Mouse (Mus musculus): ENCODE measurements around the gene Ehf. TPM values are rescaled to one million over a fixed set of nuclear protein-coding genes. Genes with fewer than 3 reads are reported as not detected.

The Ehf gene
- polyA plus RNA-seq, 1 experiment from 2014 or later, result 0.28 TPM

- Histone ChIP-seq H3K4me3 (no peak overlapping the region), H3K4me2 (replicated peaks) (no peak overlapping the region), H3K27ac (no peak overlapping the region), H3K9me3 (no peaks in the 10 kb centered on the region), H3K27me3 (no peaks in the 10 kb centered on the region), H3K36me3 (no peaks in the 10 kb centered on the region), H3K9ac (no peak overlapping the region), H3K4me1 (no peaks in the 10 kb centered on the region)
- no peak for ATAC-seq (ENCODE audit: low FRiP score, low read depth)
- WGBS, result 83% methylated on average over 2 of the region's 2 CpGs
These were observed 28.3 kb downstream of the Ehf start for GRCm38 (mm10) chr2:103274803-103275202.

- 85% methylated on average over 1 of the region's 1 CpGs for WGBS
- Histone ChIP-seq H3K4me2 (replicated peaks) (no peak overlapping the region), H3K4me1 (no peaks in the 10 kb centered on the region), H3K27ac (no peak overlapping the region), H3K4me3 (no peak overlapping the region), H3K9me3 (no peaks in the 10 kb centered on the region), H3K36me3 (no peaks in the 10 kb centered on the region), H3K27me3 (no peaks in the 10 kb centered on the region), H3K9ac (no peak overlapping the region)
- ATAC-seq (ENCODE audit: low FRiP score, low read depth), result no peak
These were observed 28.8 kb downstream of the Ehf start for GRCm38 (mm10) chr2:103274270-103274669.

- Histone ChIP-seq H3K4me2 (replicated peaks) (no peak overlapping the region), H3K27ac (no peak overlapping the region), H3K9me3 (no peaks in the 10 kb centered on the region), H3K4me1 (no peaks in the 10 kb centered on the region), H3K4me3 (no peak overlapping the region), H3K9ac (no peak overlapping the region), H3K27me3 (no peaks in the 10 kb centered on the region), H3K36me3 (no peaks in the 10 kb centered on the region)
- 91% methylated on average over 8 of the region's 8 CpGs for WGBS
- no peak for ATAC-seq (ENCODE audit: low FRiP score, low read depth)
These were observed 31.6 kb downstream of the Ehf start for GRCm38 (mm10) chr2:103271481-103271880.

- Histone ChIP-seq H3K4me3 (no peak overlapping the region), H3K27me3 (no peaks in the 10 kb centered on the region), H3K27ac (no peak overlapping the region), H3K4me1 (no peaks in the 10 kb centered on the region), H3K9me3 (no peaks in the 10 kb centered on the region), H3K9ac (no peak overlapping the region), H3K36me3 (no peaks in the 10 kb centered on the region), H3K4me2 (replicated peaks) (no peak overlapping the region)
- WGBS, result 73% methylated on average over 5 of the region's 5 CpGs
- no peak for ATAC-seq (ENCODE audit: low FRiP score, low read depth)
These were observed 32.4 kb downstream of the Ehf start for GRCm38 (mm10) chr2:103270556-103271160.

- Histone ChIP-seq H3K9ac (no peak overlapping the region), H3K36me3 (no peaks in the 10 kb centered on the region), H3K27ac (no peak overlapping the region), H3K4me1 (no peaks in the 10 kb centered on the region), H3K4me3 (no peak overlapping the region), H3K27me3 (no peaks in the 10 kb centered on the region), H3K4me2 (replicated peaks) (no peak overlapping the region), H3K9me3 (no peaks in the 10 kb centered on the region)
- ATAC-seq (ENCODE audit: low FRiP score, low read depth), result no peak
- 90% methylated on average over 4 of the region's 4 CpGs for WGBS
These were observed 64.0 kb downstream of the Ehf start for GRCm38 (mm10) chr2:103239086-103239485.

- no peaks in the 10 kb centered on the region for H3K27me3 ChIP-seq
These were observed 76.3 kb downstream of the Ehf start for GRCm38 (mm10) chr2:103226781-103227180.

GRCm38 (mm10) chr2:103220871-103221270 lies 82.2 kb downstream of the Ehf start:
- no peak overlapping the region for H3K4me2 ChIP-seq (replicated peaks)
- no peaks in the 10 kb centered on the region for H3K36me3 ChIP-seq
- no peaks in the 10 kb centered on the region for H3K4me1 ChIP-seq
- no peak overlapping the region for H3K9ac ChIP-seq
- no peak for ATAC-seq (ENCODE audit: low FRiP score, low read depth)
- no peak overlapping the region for H3K27ac ChIP-seq
- no peak overlapping the region for H3K4me3 ChIP-seq
- WGBS, result 79% methylated on average over 2 of the region's 2 CpGs
- H3K9me3 ChIP-seq, result no peaks in the 10 kb centered on the region
- no peaks in the 10 kb centered on the region for H3K27me3 ChIP-seq

More at GRCm38 (mm10) chr2:103226781-103227180, 76.3 kb downstream of the Ehf start:
- no peak overlapping the region for H3K4me2 ChIP-seq (replicated peaks)
- no peaks in the 10 kb centered on the region for H3K4me1 ChIP-seq
- H3K9me3 ChIP-seq, result no peaks in the 10 kb centered on the region
- no peaks in the 10 kb centered on the region for H3K36me3 ChIP-seq
- 92% methylated on average over 2 of the region's 2 CpGs for WGBS
- ATAC-seq (ENCODE audit: low FRiP score, low read depth), result no peak
- H3K27ac ChIP-seq, result no peak overlapping the region
- no peak overlapping the region for H3K4me3 ChIP-seq
- H3K9ac ChIP-seq, result no peak overlapping the region

- Histone ChIP-seq H3K36me3 (no peaks in the 10 kb centered on the region), H3K9me3 (no peaks in the 10 kb centered on the region), H3K4me3 (no peak overlapping the region), H3K27me3 (no peaks in the 10 kb centered on the region), H3K9ac (no peak overlapping the region), H3K4me2 (replicated peaks) (no peak overlapping the region), H3K4me1 (no peaks in the 10 kb centered on the region), H3K27ac (no peak overlapping the region)
- 91% methylated on average over 4 of the region's 4 CpGs for WGBS
- ATAC-seq (ENCODE audit: low FRiP score, low read depth), result no peak
These were observed 84.8 kb downstream of the Ehf start for GRCm38 (mm10) chr2:103218323-103218722.

GRCm38 (mm10) chr2:103215801-103216200 lies 87.3 kb downstream of the Ehf start:
- H3K4me3 ChIP-seq, result no peak overlapping the region
- no peaks in the 10 kb centered on the region for H3K36me3 ChIP-seq
- no peaks in the 10 kb centered on the region for H3K27me3 ChIP-seq
- no peaks in the 10 kb centered on the region for H3K9me3 ChIP-seq
- 87% methylated on average over 4 of the region's 4 CpGs for WGBS
- H3K4me1 ChIP-seq, result no peaks in the 10 kb centered on the region
- no peak overlapping the region for H3K9ac ChIP-seq
- no peak overlapping the region for H3K27ac ChIP-seq
- ATAC-seq (ENCODE audit: low FRiP score, low read depth), result no peak
- no peak overlapping the region for H3K4me2 ChIP-seq (replicated peaks)

GRCm38 (mm10) chr2:103214861-103215260 lies 88.2 kb downstream of the Ehf start:
- Histone ChIP-seq H3K9me3 (no peaks in the 10 kb centered on the region), H3K27me3 (no peaks in the 10 kb centered on the region), H3K27ac (no peak overlapping the region), H3K9ac (no peak overlapping the region), H3K4me1 (no peaks in the 10 kb centered on the region), H3K4me3 (no peak overlapping the region), H3K36me3 (no peaks in the 10 kb centered on the region), H3K4me2 (replicated peaks) (no peak overlapping the region)
- WGBS, result 87% methylated on average over 8 of the region's 8 CpGs
- no peak for ATAC-seq (ENCODE audit: low FRiP score, low read depth)

- 81% methylated on average over 1 of the region's 1 CpGs for WGBS
- H3K9ac ChIP-seq, result no peak overlapping the region
- H3K36me3 ChIP-seq, result no peaks in the 10 kb centered on the region
- H3K4me2 ChIP-seq (replicated peaks), result no peak overlapping the region
- no peaks in the 10 kb centered on the region for H3K4me1 ChIP-seq
- H3K27ac ChIP-seq, result no peak overlapping the region
- no peak for ATAC-seq (ENCODE audit: low FRiP score, low read depth)
- H3K27me3 ChIP-seq, result no peaks in the 10 kb centered on the region
- no peaks in the 10 kb centered on the region for H3K9me3 ChIP-seq
- H3K4me3 ChIP-seq, result no peak overlapping the region
These were observed 89.5 kb downstream of the Ehf start for GRCm38 (mm10) chr2:103213547-103213946.
